Mouse (Mus musculus): Measurements from ENCODE around the gene Farp2.

DNA sequence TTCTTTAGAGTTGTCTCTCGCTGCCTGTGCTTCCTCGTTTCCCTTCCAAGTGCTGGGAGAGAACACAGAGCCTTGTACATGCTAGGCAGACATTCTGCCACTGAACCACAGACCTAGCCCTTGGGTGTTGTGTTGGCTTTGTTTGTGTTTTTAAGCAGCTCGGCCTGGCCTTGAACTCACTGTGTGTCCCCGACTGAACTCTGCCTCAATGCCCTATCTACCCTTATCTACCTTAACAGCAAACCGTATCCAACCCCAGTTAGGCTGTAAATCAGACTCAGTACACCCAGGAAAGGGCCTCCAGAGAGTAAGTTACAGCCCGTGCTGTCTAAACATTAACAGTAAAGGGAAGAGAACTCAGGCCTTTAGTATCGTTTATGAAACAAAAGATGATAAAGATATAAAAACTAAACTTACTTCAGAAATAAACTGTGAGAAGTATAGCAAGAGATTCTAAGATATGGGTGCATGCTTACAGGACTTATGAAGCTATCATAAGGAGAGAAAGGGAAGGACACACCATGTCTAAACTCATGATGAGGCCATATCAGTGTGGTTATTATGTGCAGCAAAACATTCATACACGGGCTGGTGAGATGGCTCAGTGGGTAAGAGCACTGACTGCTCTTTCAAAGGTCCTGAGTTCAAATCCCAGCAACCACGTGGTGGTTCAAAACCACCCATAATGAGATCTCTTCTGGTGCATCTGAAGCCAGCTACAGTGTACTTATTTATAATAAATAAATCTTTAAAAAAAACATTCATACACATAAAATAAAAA lies 56.0 kb downstream of the Farp2 start:
- no peak for TF ChIP-seq CTCF (IDR thresholded peaks at IDR 0.05)
- TF ChIP-seq EP300 (IDR thresholded peaks at IDR 0.05), result no peak

All from lung, postnatal 0 days (tissue).